Mouse (Mus musculus) kidney, adult 2 months (tissue): Measurements from ENCODE around the gene Nfia. TPM values are rescaled to one million over a fixed set of nuclear protein-coding genes. Genes with fewer than 3 reads are reported as not detected.

Source experiments
- DNase-seq: peaks from one replicate; pipeline ENCODE4 v3.0.0; 2021
- H3K27ac ChIP-seq: fragments of 200-500 bp; 2 replicates; pipeline ENCODE4 v1.5.1; 2012; ENCODE audit warnings: low read depth, low read length, control low read depth, inconsistent platforms; ENCODE audit not compliant: insufficient read depth
- H3K27me3 ChIP-seq: fragments of 200-500 bp; replicated peaks from 2 replicates; pipeline ENCODE4 v1.6.1; 2012; ENCODE audit warnings: mild to moderate bottlenecking, moderate library complexity, low read length, inconsistent platforms; ENCODE audit not compliant: control insufficient read depth, insufficient read depth
- H3K36me3 ChIP-seq: fragments of 200-500 bp; 2 replicates; pipeline ENCODE4 v1.6.1; 2012; ENCODE audit warnings: mild to moderate bottlenecking, moderate library complexity, low read length, inconsistent platforms; ENCODE audit not compliant: control insufficient read depth, insufficient read depth
- H3K4me1 ChIP-seq: fragments of 200-500 bp; 2 replicates; pipeline ENCODE4 v1.6.1; 2011; ENCODE audit warnings: low read length; ENCODE audit not compliant: control insufficient read depth, insufficient read depth
- H3K4me3 ChIP-seq: fragments of 200-500 bp; 2 replicates; pipeline ENCODE4 v1.5.1; 2011; ENCODE audit warnings: mild to moderate bottlenecking, low read depth, low read length, control low read depth; ENCODE audit not compliant: insufficient read depth
- CTCF ChIP-seq: fragments of 200-500 bp; conservative IDR thresholded peaks from 2 replicates; pipeline ENCODE4 v1.5.1; 2011; ENCODE audit warnings: low read depth, mild to moderate bottlenecking, control low read depth, low read length, moderate library complexity, mixed read lengths; ENCODE audit not compliant: insufficient read depth, insufficient read length
- POLR2A ChIP-seq: fragments of 200-500 bp; IDR thresholded peaks from one replicate; pipeline ENCODE4 v1.6.1; 2011; ENCODE audit warnings: low read depth, low read length, control low read depth
- WGBS: fragments of 180-500 bp; shearing (Covaris S2); methylation state at CpG from one replicate; pipeline ENCODE4 v1.1.7; 2018; 5-methylcytosine and 5-hydroxymethylcytosine counted together
- polyA plus RNA-seq: library from polyadenylated mRNA; depleted of rRNA; stranded (reverse); fragments of >200 nt; gene quantifications from 2 replicates; pipeline ENCODE4 v1.2.3, GENCODE M21; 2012

Nfia gene
- polyA plus RNA-seq, 1 experiment = 46.5 TPM

- Histone ChIP-seq H3K36me3 (no peaks in the 10 kb centered on the region), H3K4me3 (no peak overlapping the region), H3K27ac (no peak overlapping the region), H3K4me1 (peaks cover 4% of the 10 kb centered on the region; the same call in 1 of the 2 replicates), H3K27me3 (no peaks in the 10 kb centered on the region)
- WGBS = 89% methylated on average over 16 of the region's 16 CpGs
- TF ChIP-seq POLR2A = no peak
- DNase-seq = no peak
Measured at GRCm38 (mm10) chr4:97830935-97831608, 58.5 kb downstream of the Nfia start.

GRCm38 (mm10) chr4:97831611-97832278 is 59.2 kb downstream of the Nfia start:
- DNase-seq = no peak

GRCm38 (mm10) chr4:97832279-97832640 is 59.7 kb downstream of the Nfia start:
- Histone ChIP-seq H3K4me3 (no peak overlapping the region), H3K27me3 (no peaks in the 10 kb centered on the region), H3K36me3 (no peaks in the 10 kb centered on the region), H3K27ac (no peak overlapping the region), H3K4me1 (peaks cover 4% of the 10 kb centered on the region; the same call in 1 of the 2 replicates)
- WGBS = 81% methylated on average over 4 of the region's 4 CpGs
- no peak for DNase-seq
- no peak for TF ChIP-seq POLR2A
- TF ChIP-seq CTCF = no peak

More at GRCm38 (mm10) chr4:97831611-97832278, 59.2 kb downstream of the Nfia start:
- H3K27me3 ChIP-seq = no peaks in the 10 kb centered on the region
- H3K4me1 ChIP-seq = peaks cover 4% of the 10 kb centered on the region; the same call in 1 of the 2 replicates
- 82% methylated on average over 7 of the region's 7 CpGs for WGBS
- no peak overlapping the region for H3K27ac ChIP-seq
- H3K36me3 ChIP-seq = no peaks in the 10 kb centered on the region
- H3K4me3 ChIP-seq = no peak overlapping the region
- no peak for TF ChIP-seq POLR2A
- no peak for TF ChIP-seq CTCF

- WGBS = 50% methylated on average over 13 of the region's 13 CpGs
- H3K27me3 ChIP-seq = no peaks in the 10 kb centered on the region
- H3K4me1 ChIP-seq = peaks cover 31% of the 10 kb centered on the region
- H3K27ac ChIP-seq = no peak overlapping the region
- H3K36me3 ChIP-seq = no peaks in the 10 kb centered on the region; the same call in 1 of the 2 replicates
- DNase-seq = no peak
- no peak for TF ChIP-seq CTCF
- H3K4me3 ChIP-seq = no peak overlapping the region
Measured at GRCm38 (mm10) chr4:97836812-97837211, 64.3 kb downstream of the Nfia start.

GRCm38 (mm10) chr4:97837724-97838123 is 65.2 kb downstream of the Nfia start:
- DNase-seq = no peak
- no peak for TF ChIP-seq CTCF
- Histone ChIP-seq H3K27ac (no peak overlapping the region), H3K27me3 (no peaks in the 10 kb centered on the region), H3K36me3 (no peaks in the 10 kb centered on the region; the same call in 1 of the 2 replicates), H3K4me3 (no peak overlapping the region), H3K4me1 (peaks cover 32% of the 10 kb centered on the region)
- 78% methylated on average over 3 of the region's 3 CpGs for WGBS

GRCm38 (mm10) chr4:97838651-97839050 is 66.1 kb downstream of the Nfia start:
- DNase-seq = peak; percentile 85

GRCm38 (mm10) chr4:97839406-97840101 is 67.0 kb downstream of the Nfia start:
- WGBS = 31% methylated on average over 7 of the region's 7 CpGs
- Histone ChIP-seq H3K4me3 (no peak overlapping the region), H3K27me3 (no peaks in the 10 kb centered on the region), H3K36me3 (no peaks in the 10 kb centered on the region; the same call in 1 of the 2 replicates), H3K4me1 (peaks cover 32% of the 10 kb centered on the region), H3K27ac (peak overlapping the region; percentile 72)
- no peak for TF ChIP-seq POLR2A
- TF ChIP-seq CTCF = no peak
- peak; percentile 32 for DNase-seq

More at GRCm38 (mm10) chr4:97838651-97839050, 66.1 kb downstream of the Nfia start:
- Histone ChIP-seq H3K27ac (peak overlapping the region; percentile 11; the same call in 1 of the 2 replicates), H3K4me3 (no peak overlapping the region), H3K27me3 (no peaks in the 10 kb centered on the region), H3K36me3 (no peaks in the 10 kb centered on the region; the same call in 1 of the 2 replicates), H3K4me1 (peaks cover 32% of the 10 kb centered on the region)
- TF ChIP-seq CTCF (no peak), POLR2A (no peak)
- WGBS = 54% methylated on average over 3 of the region's 3 CpGs
